Mouse (Mus musculus) limb, embryonic 12.5 days (tissue): ENCODE measurements around the gene Glg1. TPM values are rescaled to one million over a fixed set of nuclear protein-coding genes. Genes with fewer than 3 reads are reported as not detected.
"Not testable (repeated sequence)": the region's sequence is repeated elsewhere in the genome, so short reads cannot be mapped to it uniquely, and the experiment has no call there.

Experiments
- ATAC-seq: fragments of 200-750 bp; cut with Nextera tagmentation; 2 replicates; pipeline ENCODE4 v1.8.0; 2017; ENCODE audit warnings: low read depth, moderate TSS enrichment; ENCODE audit not compliant: insufficient number of reproducible peaks, insufficient read depth, low FRiP score, low TSS enrichment
- H3K27ac ChIP-seq: fragments of 300-500 bp; sonication (generic); 2 replicates; pipeline ENCODE4 v1.5.1; 2016; ENCODE audit warnings: mild to moderate bottlenecking, moderate library complexity
- H3K27me3 ChIP-seq: fragments of 300-500 bp; sonication (generic); 2 replicates; pipeline ENCODE4 v1.6.1; 2016; ENCODE audit warnings: mild to moderate bottlenecking, moderate library complexity
- H3K36me3 ChIP-seq: fragments of 300-500 bp; sonication (generic); 2 replicates; pipeline ENCODE4 v1.6.1; 2016; ENCODE audit warnings: mild to moderate bottlenecking, moderate library complexity
- H3K4me1 ChIP-seq: fragments of 300-500 bp; sonication (generic); replicated peaks from 2 replicates; pipeline ENCODE4 v1.6.1; 2016
- H3K4me2 ChIP-seq: fragments of 300-500 bp; sonication (generic); 2 replicates; pipeline ENCODE4 v1.6.1; 2016; ENCODE audit warnings: mild to moderate bottlenecking, moderate library complexity
- H3K4me3 ChIP-seq: fragments of 300-500 bp; sonication (generic); replicated peaks from 2 replicates; pipeline ENCODE4 v1.5.1; 2016; ENCODE audit warnings: mild to moderate bottlenecking
- H3K9ac ChIP-seq: fragments of 300-500 bp; sonication (generic); replicated peaks from 2 replicates; pipeline ENCODE4 v1.6.1; 2016; ENCODE audit warnings: mild to moderate bottlenecking, moderate library complexity
- H3K9me3 ChIP-seq: fragments of 300-500 bp; sonication (generic); 2 replicates; pipeline ENCODE4 v1.6.1; 2016; ENCODE audit warnings: mild to moderate bottlenecking, moderate library complexity
- WGBS: fragments of 180-500 bp; shearing (Covaris S2); methylation state at CpG from one replicate; pipeline ENCODE4 v1.1.7; 2016; 5-methylcytosine and 5-hydroxymethylcytosine counted together
- polyA plus RNA-seq: library from polyadenylated mRNA; unstranded; fragments of >200 nt; fragmentation: Nextera tagmentation; extraction: Ambion mirVana; gene quantifications from 2 replicates; pipeline ENCODE4 v1.2.1, GENCODE M21; 2016

The Glg1 gene
- polyA plus RNA-seq, 1 experiment from 2014 or later: 87.5 TPM

DNA sequence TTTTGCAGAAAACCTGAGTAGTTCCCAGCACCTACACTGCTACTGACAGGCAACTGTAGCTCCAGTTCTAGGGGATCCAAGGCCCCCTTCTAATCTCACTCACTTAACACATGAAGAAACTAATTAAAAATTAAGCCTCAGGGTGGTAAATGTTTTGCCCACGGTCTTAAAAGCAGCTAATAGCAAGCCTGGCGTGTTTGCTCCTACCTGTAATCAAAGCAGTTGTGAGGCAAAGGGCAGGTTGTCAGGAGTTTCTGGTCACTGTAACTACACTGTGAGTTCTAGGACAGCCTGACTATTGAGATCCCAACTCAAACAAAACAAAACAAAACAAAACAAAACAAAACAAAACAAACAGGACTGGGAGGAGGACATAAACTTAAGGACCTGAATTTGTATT lies 8.9 kb downstream of the Glg1 start:
- H3K4me1 ChIP-seq: peaks cover 5% of the 10 kb centered on the region; the same call in 1 of the 2 replicates
- no peak for ATAC-seq
- peaks cover 4% of the 10 kb centered on the region for H3K36me3 ChIP-seq
- H3K4me2 ChIP-seq: no peak overlapping the region
- H3K9me3 ChIP-seq: no peaks in the 10 kb centered on the region
- no peak overlapping the region for H3K9ac ChIP-seq
- H3K27ac ChIP-seq: no peak overlapping the region
- WGBS: 47% methylated on average over 2 of the region's 2 CpGs
- H3K4me3 ChIP-seq: no peak overlapping the region
- H3K27me3 ChIP-seq: no peaks in the 10 kb centered on the region

DNA sequence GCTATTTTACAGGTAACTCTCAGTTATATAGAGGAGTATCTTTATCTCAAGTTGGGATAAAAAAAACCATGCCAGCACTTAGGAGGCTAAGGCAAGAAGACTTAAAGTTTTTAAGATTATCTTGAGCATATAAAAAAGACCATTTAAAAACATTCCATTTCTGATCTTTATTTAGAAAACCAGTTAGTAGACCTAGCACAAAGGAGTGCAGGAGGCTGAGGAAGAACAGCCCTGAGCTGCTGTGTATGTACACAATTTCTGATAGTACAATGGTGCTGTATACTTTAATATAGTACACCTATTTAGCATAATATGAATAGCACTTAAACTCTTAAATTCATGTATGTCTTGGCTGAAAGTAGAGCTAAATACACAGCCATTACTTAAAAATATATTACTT lies 10.9 kb downstream of the Glg1 start:
- Histone ChIP-seq H3K27ac (no peak overlapping the region), H3K4me2 (no peak overlapping the region), H3K9ac (no peak overlapping the region), H3K4me3 (no peak overlapping the region), H3K4me1 (peaks cover 5% of the 10 kb centered on the region; the same call in 1 of the 2 replicates), H3K27me3 (no peaks in the 10 kb centered on the region), H3K36me3 (no peaks in the 10 kb centered on the region), H3K9me3 (no peaks in the 10 kb centered on the region)
- no peak for ATAC-seq

DNA sequence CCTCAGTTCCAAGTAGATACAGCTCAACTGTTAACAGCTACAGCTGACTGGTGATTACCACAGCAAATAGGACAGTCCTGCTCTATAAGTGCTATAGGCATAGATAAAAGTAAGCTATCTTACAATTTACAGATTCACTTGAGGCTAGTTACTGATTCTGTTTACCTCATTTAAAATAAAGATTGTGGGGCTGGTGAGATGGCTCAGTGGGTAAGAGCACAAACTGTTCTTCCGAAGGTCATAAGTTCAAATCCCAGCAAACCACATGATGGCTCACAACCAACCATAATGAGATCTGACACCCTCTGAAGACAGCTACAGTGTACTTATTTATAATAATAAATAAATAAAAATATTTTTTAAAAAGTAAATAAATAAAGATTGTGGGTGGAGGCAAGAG lies 12.2 kb downstream of the Glg1 start:
- not testable (repeated sequence) for H3K4me1 ChIP-seq, H3K27me3 ChIP-seq, H3K27ac ChIP-seq, ATAC-seq, H3K36me3 ChIP-seq, H3K9me3 ChIP-seq, H3K4me3 ChIP-seq, H3K9ac ChIP-seq, H3K4me2 ChIP-seq
- 86% methylated on average over 1 of the region's 1 CpGs for WGBS

DNA sequence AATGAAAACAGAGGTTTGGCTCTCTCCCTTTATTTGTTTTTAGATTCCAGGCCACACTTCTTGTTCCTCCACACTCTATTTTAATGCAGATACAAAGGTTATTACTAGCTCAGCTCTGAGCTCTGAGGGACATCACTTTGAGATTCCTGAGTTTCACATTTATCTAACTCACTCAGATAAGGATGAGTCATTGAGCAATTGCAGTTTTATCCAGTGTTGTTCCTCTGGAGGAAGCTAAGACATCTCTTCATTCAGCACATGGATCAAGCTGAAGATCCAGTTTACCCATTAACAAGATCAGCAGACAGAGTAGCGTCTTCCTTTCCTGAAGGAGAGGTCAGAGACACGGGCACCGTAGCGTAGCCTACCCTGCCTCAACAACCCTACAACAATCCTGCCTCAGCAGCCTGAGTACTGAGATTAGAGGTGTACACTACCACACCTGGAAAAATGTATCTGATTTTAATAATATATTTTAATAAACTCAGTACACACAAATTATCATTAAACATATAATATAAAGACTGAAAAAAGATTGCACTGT lies 12.7 kb downstream of the Glg1 start:
- H3K9ac ChIP-seq: no peak overlapping the region

DNA sequence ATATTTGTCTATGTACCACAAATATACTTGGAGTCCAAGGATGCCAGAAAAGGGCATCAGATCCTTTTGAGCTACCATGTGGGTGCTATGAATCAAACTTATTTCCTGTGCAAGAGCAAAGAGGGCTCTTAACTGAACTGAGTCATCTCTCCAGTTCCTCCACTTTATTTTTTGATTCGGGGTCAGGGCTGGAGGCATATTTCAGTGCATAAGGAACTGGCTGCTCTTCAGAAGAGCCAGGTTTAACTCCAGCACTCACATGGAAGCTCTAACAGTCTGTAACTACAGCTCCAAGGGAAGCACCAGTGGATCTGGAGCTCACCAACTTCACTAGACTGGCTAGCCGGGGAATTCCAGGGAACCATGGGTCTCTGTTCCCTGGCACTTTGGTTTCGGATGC lies 21.7 kb downstream of the Glg1 start:
- Histone ChIP-seq H3K9me3 (no peaks in the 10 kb centered on the region), H3K4me3 (no peak overlapping the region), H3K27ac (no peak overlapping the region), H3K4me1 (peaks cover 6% of the 10 kb centered on the region; the same call in 1 of the 2 replicates), H3K4me2 (no peak overlapping the region), H3K27me3 (no peaks in the 10 kb centered on the region), H3K9ac (no peak overlapping the region), H3K36me3 (no peaks in the 10 kb centered on the region)
- 83% methylated on average over 3 of the region's 3 CpGs for WGBS
- no peak for ATAC-seq

More for the DNA sequence above, 12.7 kb downstream of the Glg1 start:
- no peaks in the 10 kb centered on the region for H3K27me3 ChIP-seq
- peaks cover 5% of the 10 kb centered on the region; the same call in 1 of the 2 replicates for H3K4me1 ChIP-seq
- H3K4me2 ChIP-seq: no peak overlapping the region
- H3K36me3 ChIP-seq: no peaks in the 10 kb centered on the region
- WGBS: 87% methylated on average over 4 of the region's 4 CpGs
- ATAC-seq: no peak
- H3K4me3 ChIP-seq: no peak overlapping the region
- no peaks in the 10 kb centered on the region for H3K9me3 ChIP-seq
- no peak overlapping the region for H3K27ac ChIP-seq

DNA sequence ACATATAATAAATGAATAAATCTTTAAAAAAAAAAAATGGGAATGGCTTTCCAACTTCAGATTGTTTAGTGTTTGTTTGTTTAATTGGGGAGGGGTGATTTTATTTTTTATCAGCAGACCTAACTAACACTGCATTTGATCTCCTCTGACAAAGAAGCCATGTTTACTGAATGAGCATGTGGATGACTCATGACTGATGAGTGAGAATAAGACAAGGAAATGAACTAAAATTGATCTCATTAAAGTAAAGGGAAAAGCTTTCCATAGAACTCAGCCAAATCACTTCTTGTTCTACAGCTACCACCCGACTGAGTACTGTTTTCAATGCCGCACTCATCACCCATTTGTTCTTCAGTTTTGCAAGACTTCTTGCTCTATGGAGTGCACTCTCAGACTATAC lies 25.3 kb downstream of the Glg1 start:
- no peaks in the 10 kb centered on the region for H3K9me3 ChIP-seq
- no peak overlapping the region for H3K9ac ChIP-seq
- H3K4me3 ChIP-seq: no peak overlapping the region
- no peak overlapping the region for H3K27ac ChIP-seq
- H3K36me3 ChIP-seq: no peaks in the 10 kb centered on the region
- peaks cover 6% of the 10 kb centered on the region; the same call in 1 of the 2 replicates for H3K4me1 ChIP-seq
- 94% methylated on average over 2 of the region's 2 CpGs for WGBS
- no peak for ATAC-seq
- H3K27me3 ChIP-seq: no peaks in the 10 kb centered on the region
- H3K4me2 ChIP-seq: no peak overlapping the region

DNA sequence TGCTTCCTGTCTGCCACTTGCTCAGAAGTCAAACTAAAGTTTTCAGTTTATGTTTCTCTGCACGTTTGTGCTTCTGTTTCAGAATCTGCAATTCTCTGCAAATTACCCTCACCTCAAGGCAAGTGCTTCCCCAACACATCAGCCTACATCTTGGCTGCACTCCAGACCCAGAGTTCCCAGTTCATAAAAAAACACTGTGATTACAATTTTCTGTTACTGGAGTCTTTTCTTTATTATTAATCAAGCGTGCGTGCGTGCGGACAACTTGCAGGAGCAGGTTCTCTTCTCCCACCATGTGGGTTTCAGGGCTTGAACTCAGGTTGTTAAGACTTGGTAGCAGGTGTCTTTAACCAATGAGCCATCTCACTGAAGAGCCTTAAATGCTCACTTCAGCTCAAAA lies 34.9 kb downstream of the Glg1 start:
- ATAC-seq: no peak
- H3K27me3 ChIP-seq: no peaks in the 10 kb centered on the region
- no peaks in the 10 kb centered on the region for H3K9me3 ChIP-seq
- peaks cover 5% of the 10 kb centered on the region; the same call in 1 of the 2 replicates for H3K4me1 ChIP-seq
- H3K9ac ChIP-seq: no peak overlapping the region
- H3K4me3 ChIP-seq: no peak overlapping the region
- H3K27ac ChIP-seq: no peak overlapping the region
- H3K36me3 ChIP-seq: no peaks in the 10 kb centered on the region; the same call in 1 of the 2 replicates
- WGBS: 75% methylated on average over 5 of the region's 5 CpGs
- no peak overlapping the region for H3K4me2 ChIP-seq

DNA sequence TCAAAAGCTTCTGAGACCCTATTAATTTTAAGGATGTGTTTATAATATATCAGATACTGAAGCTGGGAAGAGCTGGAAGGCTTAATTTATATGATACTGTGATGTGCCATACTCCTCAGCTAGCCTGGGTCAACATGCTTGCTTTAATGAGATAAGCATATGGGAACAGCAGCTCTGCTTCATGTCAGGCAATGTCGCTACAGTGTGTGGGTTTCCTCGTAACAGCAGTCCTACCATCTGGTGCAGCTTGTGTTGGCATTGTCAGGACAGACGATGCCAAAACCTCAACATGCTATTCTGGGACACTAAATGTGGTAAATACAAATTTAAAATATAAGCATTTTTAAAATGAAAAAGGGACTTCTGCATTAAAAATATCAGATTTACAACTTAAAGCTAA lies 40.9 kb downstream of the Glg1 start:
- no peak overlapping the region for H3K27ac ChIP-seq
- no peak overlapping the region for H3K4me2 ChIP-seq
- 85% methylated on average over 3 of the region's 3 CpGs for WGBS
- H3K4me3 ChIP-seq: no peak overlapping the region
- no peaks in the 10 kb centered on the region for H3K4me1 ChIP-seq
- ATAC-seq: no peak
- H3K9ac ChIP-seq: no peak overlapping the region
- H3K36me3 ChIP-seq: no peaks in the 10 kb centered on the region; the same call in 1 of the 2 replicates
- H3K27me3 ChIP-seq: no peaks in the 10 kb centered on the region
- no peaks in the 10 kb centered on the region for H3K9me3 ChIP-seq

DNA sequence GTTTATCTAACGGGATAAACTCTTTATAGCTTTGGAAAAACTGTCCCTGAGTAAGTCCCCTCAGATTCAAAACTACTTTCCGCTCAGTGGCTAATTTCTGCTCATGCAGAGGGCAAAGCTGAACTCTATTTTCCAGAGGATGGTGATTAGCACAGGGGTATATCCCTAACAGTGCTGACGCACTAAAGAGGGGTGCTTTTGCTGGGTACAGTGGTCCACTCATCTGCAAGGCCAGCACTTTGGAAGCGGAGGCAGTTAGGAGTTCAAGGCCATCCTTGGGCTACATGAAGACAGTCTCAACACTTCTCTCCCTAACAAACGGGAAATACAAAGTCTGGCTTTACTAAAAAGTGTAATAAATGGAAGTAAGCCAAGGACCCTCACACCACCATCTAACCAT lies 45.6 kb downstream of the Glg1 start:
- Histone ChIP-seq H3K9ac (no peak overlapping the region), H3K9me3 (no peaks in the 10 kb centered on the region), H3K36me3 (no peaks in the 10 kb centered on the region), H3K4me2 (no peak overlapping the region), H3K27me3 (no peaks in the 10 kb centered on the region), H3K27ac (no peak overlapping the region), H3K4me3 (no peak overlapping the region), H3K4me1 (no peaks in the 10 kb centered on the region)
- no peak for ATAC-seq
- 90% methylated on average over 5 of the region's 5 CpGs for WGBS

DNA sequence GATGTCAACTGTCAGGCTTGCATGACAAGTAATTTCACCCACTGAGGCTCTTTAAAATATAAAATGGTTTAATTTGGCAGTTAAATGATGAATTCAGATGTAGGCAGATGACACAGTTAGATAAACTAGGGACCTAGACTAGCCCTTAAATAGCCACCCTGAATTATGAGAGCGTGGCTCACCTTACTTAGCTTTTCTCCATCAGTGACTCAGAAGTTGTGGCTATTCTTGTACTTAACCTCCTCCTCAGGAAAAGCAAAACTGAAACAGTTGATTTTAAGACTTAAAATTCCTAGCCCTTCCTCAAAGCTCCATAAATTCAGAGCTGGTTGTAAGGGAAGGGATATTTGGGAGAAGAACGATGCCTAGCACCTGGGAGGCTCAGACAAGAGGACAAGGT lies 47.8 kb downstream of the Glg1 start:
- H3K27me3 ChIP-seq: no peaks in the 10 kb centered on the region
- H3K36me3 ChIP-seq: no peaks in the 10 kb centered on the region
- H3K4me3 ChIP-seq: no peak overlapping the region
- no peak overlapping the region for H3K4me2 ChIP-seq
- no peaks in the 10 kb centered on the region for H3K9me3 ChIP-seq
- ATAC-seq: no peak
- WGBS: 94% methylated on average over 2 of the region's 2 CpGs
- H3K27ac ChIP-seq: no peak overlapping the region
- H3K4me1 ChIP-seq: peaks cover 5% of the 10 kb centered on the region; the same call in 1 of the 2 replicates
- no peak overlapping the region for H3K9ac ChIP-seq

DNA sequence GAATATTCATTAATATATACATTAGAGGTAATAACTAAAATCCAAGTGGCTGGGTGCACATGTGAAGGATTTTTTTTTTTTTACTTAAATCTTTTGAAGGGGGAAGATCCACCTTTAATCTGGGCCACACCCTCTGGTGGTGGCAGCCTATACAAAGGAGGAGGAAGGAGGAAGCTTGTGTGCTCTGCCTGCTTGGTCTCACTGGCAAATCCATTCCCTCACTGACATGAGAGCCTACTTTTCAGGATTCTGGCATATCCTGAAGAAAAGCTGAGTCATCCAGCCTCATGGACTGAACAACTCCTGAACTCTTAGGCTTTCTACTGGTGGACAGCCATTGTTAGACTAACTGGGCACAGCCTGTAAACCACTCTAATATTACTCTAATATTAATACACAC lies 49.1 kb downstream of the Glg1 start:
- H3K36me3 ChIP-seq: no peaks in the 10 kb centered on the region
- no peaks in the 10 kb centered on the region for H3K27me3 ChIP-seq
- no peak for ATAC-seq
- H3K4me3 ChIP-seq: no peak overlapping the region
- peaks cover 5% of the 10 kb centered on the region; the same call in 1 of the 2 replicates for H3K4me1 ChIP-seq
- H3K9me3 ChIP-seq: no peaks in the 10 kb centered on the region
- no peak overlapping the region for H3K9ac ChIP-seq
- no peak overlapping the region for H3K27ac ChIP-seq
- H3K4me2 ChIP-seq: no peak overlapping the region

DNA sequence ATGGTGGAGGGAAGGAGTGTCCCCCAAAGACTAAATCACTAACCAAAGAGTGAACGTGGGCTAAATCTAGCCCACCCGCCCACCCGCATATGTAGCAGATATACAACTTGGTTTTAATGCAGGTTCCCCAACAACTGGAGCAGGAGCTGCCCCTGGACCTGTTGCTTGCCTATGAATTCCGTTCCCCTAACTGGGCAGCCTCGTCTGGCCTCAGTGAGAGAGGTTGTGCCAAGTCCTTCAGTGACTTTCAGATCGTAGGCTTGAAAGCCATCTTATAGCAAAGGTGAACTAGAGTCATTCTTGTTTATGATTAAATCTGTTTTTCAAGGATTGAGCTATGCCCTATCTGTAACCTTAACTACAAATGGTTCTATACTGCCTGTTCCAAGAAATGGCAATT lies 52.7 kb downstream of the Glg1 start:
- Histone ChIP-seq H3K4me2 (no peak overlapping the region), H3K4me1 (peaks cover 5% of the 10 kb centered on the region; the same call in 1 of the 2 replicates), H3K4me3 (no peak overlapping the region), H3K9me3 (no peaks in the 10 kb centered on the region), H3K9ac (no peak overlapping the region), H3K36me3 (no peaks in the 10 kb centered on the region), H3K27me3 (no peaks in the 10 kb centered on the region), H3K27ac (no peak overlapping the region)
- ATAC-seq: no peak
- 90% methylated on average over 6 of the region's 6 CpGs for WGBS
